Mouse (Mus musculus): ENCODE measurements around the gene Bves. TPM values are rescaled to one million over a fixed set of nuclear protein-coding genes. Genes with fewer than 3 reads are reported as not detected.

The Bves gene
- total RNA-seq, 2 experiments from 2014 or later = 35.0 to 37.2 TPM

Other genes with a start within 250 kb of the Bves start
- gene Popdc3, start 157.7 kb upstream of the Bves start, total RNA-seq (2021) = 10 to 100 TPM; 30.7 to 40.1 TPM
- gene Lin28b, start 150.6 kb downstream of the Bves start, total RNA-seq (2021) = not detected
- gene Hace1, start 242.1 kb downstream of the Bves start, total RNA-seq (2021) = 1 to 10 TPM; 4.5 to 4.9 TPM